Mouse (Mus musculus) forebrain, embryonic 16.5 days (tissue): ENCODE results near the gene Gm21915. TPM values are rescaled to one million over a fixed set of nuclear protein-coding genes. Genes with fewer than 3 reads are reported as not detected.

Experiments
- ATAC-seq: fragments of 200-750 bp; cut with Nextera tagmentation; 2 replicates; pipeline ENCODE4 v1.8.0; 2017; ENCODE audit warnings: mild to moderate bottlenecking, moderate library complexity
- H3K27ac ChIP-seq: fragments of 300-500 bp; sonication (generic); 2 replicates; pipeline ENCODE4 v1.5.1; 2014; ENCODE audit warnings: low read length, control low read depth
- H3K27me3 ChIP-seq: fragments of 300-500 bp; sonication (generic); replicated peaks from 2 replicates; pipeline ENCODE4 v1.6.1; 2014; ENCODE audit warnings: low read length; ENCODE audit not compliant: control insufficient read depth, insufficient read depth
- H3K36me3 ChIP-seq: fragments of 300-500 bp; sonication (generic); 2 replicates; pipeline ENCODE4 v1.6.1; 2014; ENCODE audit not compliant: control insufficient read depth, insufficient read depth
- H3K4me1 ChIP-seq: fragments of 300-500 bp; sonication (generic); replicated peaks from 2 replicates; pipeline ENCODE4 v1.6.1; 2014; ENCODE audit warnings: low read length; ENCODE audit not compliant: control insufficient read depth, insufficient read depth
- H3K4me2 ChIP-seq: fragments of 300-500 bp; sonication (generic); 2 replicates; pipeline ENCODE4 v1.6.1; 2014; ENCODE audit warnings: mild to moderate bottlenecking, low read length, control low read depth
- H3K4me3 ChIP-seq: fragments of 300-500 bp; sonication (generic); replicated peaks from 2 replicates; pipeline ENCODE4 v1.5.1; 2014; ENCODE audit warnings: mild to moderate bottlenecking, low read length, control low read depth
- H3K9ac ChIP-seq: fragments of 300-500 bp; sonication (generic); replicated peaks from 2 replicates; pipeline ENCODE4 v1.6.1; 2014; ENCODE audit warnings: low read depth, low read length, control low read depth
- H3K9me3 ChIP-seq: fragments of 300-500 bp; sonication (generic); 2 replicates; pipeline ENCODE4 v1.6.1; 2016; ENCODE audit warnings: low read length; ENCODE audit not compliant: control insufficient read depth
- WGBS: fragments of 180-500 bp; shearing (Covaris S2); extraction: QIAGEN DNeasy Blood & Tissue Kit; methylation state at CpG from one replicate; pipeline ENCODE4 v1.1.7; 2014; 5-methylcytosine and 5-hydroxymethylcytosine counted together
- polyA plus RNA-seq: library from polyadenylated mRNA; unstranded; fragments of >200 nt; fragmentation: Nextera tagmentation; extraction: Ambion mirVana; gene quantifications from 2 replicates; pipeline ENCODE4 v1.2.1, GENCODE M21; 2015

Gm21915 gene
- polyA plus RNA-seq, 1 experiment from 2014 or later, result not detected

DNA sequence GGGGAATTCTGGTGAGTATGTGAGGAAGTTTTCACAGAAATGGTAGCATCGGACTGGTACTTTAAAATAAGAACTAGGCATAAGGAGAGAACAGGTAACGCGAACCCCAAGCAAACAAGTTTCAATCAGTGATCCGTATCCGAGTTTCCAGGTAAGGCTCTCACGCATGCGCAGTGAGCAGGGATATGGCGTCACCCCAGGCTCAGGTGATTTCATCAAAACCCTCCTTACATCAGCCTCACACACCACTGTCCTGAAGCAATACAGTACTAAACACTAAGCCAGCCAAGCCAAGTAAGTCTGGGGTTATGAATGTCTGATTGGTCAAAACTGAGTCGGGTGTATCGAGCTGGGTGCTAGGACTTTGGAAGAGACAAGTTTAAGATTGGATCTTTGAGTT lies 38.9 kb upstream of the Gm21915 start:
- Histone ChIP-seq H3K9me3 (no peaks in the 10 kb centered on the region), H3K4me2 (no peak overlapping the region), H3K4me3 (no peak overlapping the region), H3K9ac (no peak overlapping the region), H3K36me3 (no peaks in the 10 kb centered on the region), H3K27me3 (no peaks in the 10 kb centered on the region), H3K4me1 (peaks cover 3% of the 10 kb centered on the region; the same call in 1 of the 2 replicates), H3K27ac (no peak overlapping the region)
- WGBS, result 96% methylated on average over 10 of the region's 10 CpGs
- ATAC-seq, result no peak

- ATAC-seq, result no peak
- no peak overlapping the region for H3K4me3 ChIP-seq
- no peak overlapping the region for H3K4me2 ChIP-seq
- H3K27me3 ChIP-seq, result no peaks in the 10 kb centered on the region
- peaks cover 29% of the 10 kb centered on the region for H3K4me1 ChIP-seq
- H3K9ac ChIP-seq, result no peak overlapping the region
- no peak overlapping the region for H3K27ac ChIP-seq
- no peaks in the 10 kb centered on the region for H3K9me3 ChIP-seq
- no peaks in the 10 kb centered on the region for H3K36me3 ChIP-seq
- WGBS, result 18% methylated on average over 2 of the region's 2 CpGs
These were observed 34.4 kb upstream of the Gm21915 start for GRCm38 (mm10) chr9:40636054-40636453.

GRCm38 (mm10) chr9:40637705-40638393 lies 32.6 kb upstream of the Gm21915 start:
- Histone ChIP-seq H3K27ac (peak overlapping the region; percentile 89), H3K4me3 (peak overlapping the region; percentile 40), H3K36me3 (no peaks in the 10 kb centered on the region), H3K4me2 (peak overlapping the region; percentile 56), H3K9me3 (no peaks in the 10 kb centered on the region), H3K4me1 (peaks cover 36% of the 10 kb centered on the region), H3K9ac (peak overlapping the region; percentile 51), H3K27me3 (no peaks in the 10 kb centered on the region)
- ATAC-seq, result peak; percentile 17
- 21% methylated on average over 8 of the region's 8 CpGs for WGBS

- Histone ChIP-seq H3K27me3 (no peaks in the 10 kb centered on the region), H3K4me2 (peak overlapping the region; percentile 56), H3K36me3 (no peaks in the 10 kb centered on the region), H3K27ac (peak overlapping the region; percentile 89), H3K9me3 (no peaks in the 10 kb centered on the region), H3K9ac (peak overlapping the region; percentile 51), H3K4me3 (peak overlapping the region; percentile 40), H3K4me1 (peaks cover 37% of the 10 kb centered on the region)
- peak; percentile 92 for ATAC-seq
- 3% methylated on average over 14 of the region's 14 CpGs for WGBS
These were observed 31.9 kb upstream of the Gm21915 start for GRCm38 (mm10) chr9:40638394-40639049.

- no peak for ATAC-seq
- Histone ChIP-seq H3K27me3 (no peaks in the 10 kb centered on the region), H3K9me3 (no peaks in the 10 kb centered on the region), H3K4me2 (no peak overlapping the region), H3K9ac (no peak overlapping the region), H3K36me3 (no peaks in the 10 kb centered on the region), H3K27ac (no peak overlapping the region), H3K4me3 (no peak overlapping the region), H3K4me1 (peaks cover 37% of the 10 kb centered on the region)
- WGBS, result 58% methylated on average over 10 of the region's 10 CpGs
These were observed 30.8 kb upstream of the Gm21915 start for GRCm38 (mm10) chr9:40639536-40640187.

- H3K27me3 ChIP-seq, result no peaks in the 10 kb centered on the region
- no peak overlapping the region for H3K27ac ChIP-seq
- H3K9ac ChIP-seq, result no peak overlapping the region
- ATAC-seq, result no peak
- H3K4me3 ChIP-seq, result no peak overlapping the region
- no peak overlapping the region for H3K4me2 ChIP-seq
- WGBS, result 70% methylated on average over 2 of the region's 2 CpGs
- no peaks in the 10 kb centered on the region for H3K9me3 ChIP-seq
- peaks cover 37% of the 10 kb centered on the region for H3K4me1 ChIP-seq
- H3K36me3 ChIP-seq, result no peaks in the 10 kb centered on the region
These were observed 29.1 kb upstream of the Gm21915 start for GRCm38 (mm10) chr9:40641318-40641717.

GRCm38 (mm10) chr9:40642470-40643220 lies 27.8 kb upstream of the Gm21915 start:
- Histone ChIP-seq H3K27me3 (no peaks in the 10 kb centered on the region), H3K9ac (no peak overlapping the region), H3K4me2 (no peak overlapping the region), H3K27ac (no peak overlapping the region), H3K4me1 (peaks cover 26% of the 10 kb centered on the region), H3K9me3 (no peaks in the 10 kb centered on the region), H3K36me3 (no peaks in the 10 kb centered on the region), H3K4me3 (no peak overlapping the region)
- ATAC-seq, result no peak
- 17% methylated on average over 16 of the region's 16 CpGs for WGBS

GRCm38 (mm10) chr9:40649444-40649843 lies 21.0 kb upstream of the Gm21915 start:
- no peak for ATAC-seq
- Histone ChIP-seq H3K27me3 (no peaks in the 10 kb centered on the region), H3K36me3 (no peaks in the 10 kb centered on the region), H3K4me1 (no peaks in the 10 kb centered on the region; the same call in 1 of the 2 replicates), H3K4me2 (no peak overlapping the region), H3K27ac (no peak overlapping the region), H3K9me3 (no peaks in the 10 kb centered on the region), H3K9ac (no peak overlapping the region), H3K4me3 (no peak overlapping the region)
- 91% methylated on average over 3 of the region's 3 CpGs for WGBS

DNA sequence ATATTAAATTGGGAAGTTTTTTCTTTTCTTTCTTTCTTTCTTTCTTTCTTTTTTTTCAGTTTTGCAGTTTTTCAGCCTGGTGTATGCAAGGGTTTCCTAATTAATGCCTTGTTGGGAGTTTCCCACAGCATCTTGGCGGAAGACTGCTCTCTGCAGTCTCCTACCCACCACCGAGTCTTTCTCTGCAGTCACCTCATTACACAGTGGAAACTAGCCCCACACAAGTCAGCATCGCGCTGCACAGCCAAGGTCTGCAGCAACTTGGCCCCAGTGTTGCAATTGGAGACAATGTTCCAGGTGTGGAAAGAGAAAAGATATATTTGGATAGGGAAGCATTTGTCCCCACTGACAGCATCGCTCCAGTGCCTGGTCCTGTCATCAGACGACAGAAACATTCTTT lies 20.4 kb upstream of the Gm21915 start:
- no peak for ATAC-seq
- 57% methylated on average over 6 of the region's 6 CpGs for WGBS

More for the DNA sequence above, 20.4 kb upstream of the Gm21915 start:
- H3K4me2 ChIP-seq, result no peak overlapping the region
- H3K36me3 ChIP-seq, result no peaks in the 10 kb centered on the region
- no peak overlapping the region for H3K9ac ChIP-seq
- no peaks in the 10 kb centered on the region for H3K27me3 ChIP-seq
- H3K27ac ChIP-seq, result no peak overlapping the region
- no peak overlapping the region for H3K4me3 ChIP-seq
- no peaks in the 10 kb centered on the region; the same call in 1 of the 2 replicates for H3K4me1 ChIP-seq
- no peaks in the 10 kb centered on the region for H3K9me3 ChIP-seq
